Mouse (Mus musculus): Measurements from ENCODE around the gene Nrde2.

- no peak for TF ChIP-seq GATA1 (IDR thresholded peaks at IDR 0.05; ENCODE audit: low read length)
- no peak for TF ChIP-seq TAL1 (IDR thresholded peaks at IDR 0.05; ENCODE audit: low read length)
Observed at GRCm38 (mm10) chr12:100206926-100207325, 47.5 kb upstream of the Nrde2 start.

Data from erythroblast, embryonic 14.5 days (primary cell).